Mouse (Mus musculus): Measurements from ENCODE around the gene Prkch.

Prkch gene

DNA sequence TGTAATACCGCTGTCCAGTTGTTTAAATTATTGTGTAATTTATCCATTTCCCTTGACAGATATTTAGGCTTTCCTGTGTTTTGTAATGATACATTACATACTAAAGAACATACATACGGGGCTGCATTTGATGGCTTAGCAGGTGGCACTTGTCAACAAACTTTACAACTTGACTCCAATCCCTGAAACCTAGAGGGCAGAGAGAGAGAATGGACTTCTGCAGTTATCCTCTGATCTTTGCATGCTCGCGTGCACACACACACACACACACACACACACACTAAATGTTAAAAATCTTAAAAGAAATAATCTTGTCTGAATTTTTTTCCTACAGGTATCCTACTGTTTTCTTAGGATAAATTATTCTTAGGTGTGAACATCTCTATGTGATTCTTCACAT is 236.6 kb downstream of the Prkch start:
- in situ Hi-C loops (cut with MseI, MboI), result no loop called here

GRCm38 (mm10) chr12:73822331-73822730 is 237.7 kb downstream of the Prkch start:
- in situ Hi-C loops (cut with MseI, MboI), result no loop called here

DNA sequence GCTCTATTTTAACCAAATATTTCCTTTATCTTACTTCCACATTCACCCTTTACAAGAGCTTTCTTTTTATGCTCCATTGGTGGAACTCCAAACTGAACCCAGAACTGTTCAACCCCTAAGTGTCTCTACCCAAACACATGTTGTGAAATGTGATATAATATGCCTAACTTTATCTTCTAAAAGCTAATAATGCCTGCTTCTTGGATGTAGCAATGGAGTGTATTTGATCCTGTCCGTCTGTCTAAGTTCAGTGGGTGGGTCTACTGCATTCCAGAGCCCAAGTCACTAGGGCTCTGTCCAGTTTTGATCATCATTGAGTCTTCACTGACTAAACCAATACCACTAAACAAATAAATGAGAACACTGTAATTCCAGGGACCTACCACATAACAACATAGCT is 240.2 kb downstream of the Prkch start:
- in situ Hi-C loops (cut with MseI, MboI), result no loop called here

All from mouse trophoblast stem cell (cell line).